Mouse (Mus musculus) kidney, adult 11 months (tissue): ENCODE results near the gene Fam25c.
"Not testable (repeated sequence)": the region's sequence is repeated elsewhere in the genome, so short reads cannot be mapped to it uniquely, and the experiment has no call there.

Experiments used
- DNase-seq: peaks from one replicate; pipeline ENCODE4 v3.0.0; 2022

Gene Fam25c

DNA sequence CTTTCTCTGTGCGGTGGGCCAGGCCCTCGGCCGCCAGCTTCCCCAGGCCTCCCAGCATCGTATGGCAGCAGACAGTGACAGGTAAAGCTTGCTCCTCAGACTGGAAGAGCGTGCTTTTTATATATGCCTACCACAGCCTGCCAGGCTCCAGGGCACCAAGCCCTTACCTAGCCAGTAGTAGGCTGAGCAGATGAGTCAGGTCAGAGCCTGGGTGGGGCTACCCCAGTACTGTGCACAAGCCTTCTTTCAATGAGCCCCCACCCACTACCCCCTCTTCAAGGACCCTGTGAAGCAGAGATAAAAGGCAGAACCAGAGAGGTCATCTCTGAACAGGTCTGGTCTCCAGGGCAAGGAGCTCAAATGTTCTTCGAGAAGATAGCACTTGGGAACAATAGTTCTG lies at the start of gene Fam25c:
Gene Fam25c, minus strand, starts transcription at position 133 of the 400 bp plus-strand sequence.
- no peak for DNase-seq

DNA sequence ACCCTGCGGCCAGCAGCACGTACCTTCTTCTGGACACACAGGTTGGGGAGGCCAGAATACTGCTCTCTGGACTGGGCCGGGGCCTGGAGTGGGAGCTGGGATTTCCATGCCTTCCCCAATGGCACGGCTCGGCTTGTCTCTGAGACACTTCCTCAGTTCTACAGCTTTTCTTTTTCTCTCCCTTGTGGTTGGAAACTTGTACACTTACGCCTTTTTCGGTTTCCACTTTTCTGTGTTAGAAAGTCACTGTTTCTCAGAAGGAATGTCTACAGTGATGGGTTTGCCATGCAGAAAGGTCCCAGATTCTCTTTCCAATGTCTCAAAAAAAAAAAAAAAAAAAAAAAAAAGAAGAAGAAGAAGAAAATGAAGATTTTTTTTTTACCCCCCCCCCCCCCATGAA lies 48.2 kb upstream of the Fam25c start:
- no peak for DNase-seq

DNA sequence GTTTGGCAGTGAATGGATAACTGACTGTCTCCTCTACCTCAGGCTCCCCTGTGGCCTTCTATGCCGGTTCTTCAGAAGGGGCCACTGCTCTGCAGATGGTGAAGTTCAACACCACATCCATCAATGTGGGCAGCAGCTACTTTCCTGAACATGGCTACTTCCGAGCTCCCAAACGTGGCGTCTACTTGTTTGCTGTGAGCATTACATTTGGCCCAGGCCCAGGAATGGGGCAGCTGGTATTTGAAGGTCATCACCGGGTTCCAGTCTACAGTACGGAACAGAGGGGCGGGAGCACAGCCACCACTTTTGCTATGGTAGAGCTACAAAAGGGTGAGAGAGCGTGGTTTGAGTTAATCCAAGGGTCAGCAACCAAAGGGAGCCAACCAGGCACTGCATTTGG lies 47.6 kb upstream of the Fam25c start:
- DNase-seq, result no peak

- peak; percentile 70 for DNase-seq
Measured at GRCm38 (mm10) chr14:34401135-34401534, 45.9 kb upstream of the Fam25c start.

DNA sequence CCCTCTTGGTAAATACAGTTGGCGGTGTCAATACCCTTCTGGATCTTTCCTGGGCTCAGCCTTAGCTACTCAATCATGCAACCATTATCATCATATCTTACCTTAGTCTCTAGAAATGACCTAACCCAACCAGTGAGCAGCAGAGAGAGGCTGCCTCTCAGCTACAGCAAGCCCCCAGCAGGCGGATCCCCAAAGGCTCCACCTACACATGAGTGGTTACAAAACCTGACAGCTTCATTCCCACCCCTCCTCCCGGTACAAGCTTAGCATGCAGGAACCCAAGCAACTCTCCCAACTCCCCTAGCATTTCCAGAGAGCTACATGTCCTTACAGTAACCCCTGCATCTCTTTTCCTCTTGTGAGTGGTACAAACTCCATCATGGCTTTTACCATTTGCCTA lies 44.8 kb upstream of the Fam25c start:
- DNase-seq, result no peak

GRCm38 (mm10) chr14:34399301-34399700 lies 44.1 kb upstream of the Fam25c start:
- DNase-seq, result no peak

GRCm38 (mm10) chr14:34398901-34399300 lies 43.7 kb upstream of the Fam25c start:
- no peak for DNase-seq

DNA sequence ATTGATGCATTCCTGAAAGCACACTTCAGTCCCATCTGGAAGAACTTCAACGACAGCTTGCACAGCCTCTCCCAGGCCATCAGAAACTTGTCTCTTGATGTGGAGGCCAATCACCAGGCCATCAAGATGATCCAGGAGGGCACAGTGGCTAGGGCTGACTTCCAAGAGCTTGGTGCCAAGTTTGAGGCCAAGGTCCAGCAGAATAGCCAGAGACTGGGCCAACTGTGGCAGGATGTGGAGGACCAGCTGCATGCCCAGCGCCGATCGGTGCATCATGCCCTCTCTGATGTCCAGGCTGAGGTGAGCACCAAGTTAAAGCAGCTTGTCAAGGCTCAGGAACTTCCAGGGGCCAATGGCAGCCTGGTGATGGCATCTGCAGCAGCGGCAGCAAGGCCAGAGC lies 42.6 kb upstream of the Fam25c start:
- peak; percentile 52 for DNase-seq

- no peak for DNase-seq
Measured at GRCm38 (mm10) chr14:34393295-34393694, 38.1 kb upstream of the Fam25c start.

DNA sequence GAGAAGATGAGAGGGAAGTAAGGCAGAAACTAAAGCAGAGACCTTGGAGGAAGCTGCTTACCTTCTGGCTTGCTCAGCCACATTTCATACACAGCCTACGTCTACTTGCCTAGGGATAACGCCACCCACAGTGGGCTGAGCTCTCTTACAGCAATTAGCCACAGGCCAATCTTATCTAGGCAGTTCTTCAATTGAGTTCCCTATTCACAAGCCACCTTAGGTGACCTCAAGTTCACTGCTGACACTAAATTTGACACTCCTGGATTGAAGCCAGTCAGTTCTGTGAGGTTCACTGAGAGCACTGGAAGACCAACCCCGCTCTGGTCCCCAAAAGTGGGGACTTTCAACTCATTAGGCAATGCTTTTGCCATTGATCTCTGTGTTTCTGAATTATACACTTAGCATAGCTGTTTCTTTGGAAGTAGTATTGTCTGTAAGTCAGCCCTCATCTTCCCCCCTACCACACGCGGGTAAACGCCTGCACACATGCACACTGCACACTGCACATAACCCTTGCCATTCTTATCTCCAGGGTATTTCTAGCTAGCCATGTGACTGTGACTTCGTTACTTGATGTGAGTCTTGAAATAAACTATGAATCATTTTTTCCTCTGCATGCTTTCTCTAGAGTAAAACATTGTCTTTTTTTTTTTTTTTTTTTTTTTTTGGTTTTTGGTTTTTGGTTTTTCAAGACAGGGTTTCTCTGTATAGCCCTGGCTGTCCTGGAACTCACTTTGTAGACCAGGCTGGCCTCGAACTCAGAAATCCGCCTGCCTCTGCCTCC lies 27.9 kb upstream of the Fam25c start:
- no peak for DNase-seq

DNA sequence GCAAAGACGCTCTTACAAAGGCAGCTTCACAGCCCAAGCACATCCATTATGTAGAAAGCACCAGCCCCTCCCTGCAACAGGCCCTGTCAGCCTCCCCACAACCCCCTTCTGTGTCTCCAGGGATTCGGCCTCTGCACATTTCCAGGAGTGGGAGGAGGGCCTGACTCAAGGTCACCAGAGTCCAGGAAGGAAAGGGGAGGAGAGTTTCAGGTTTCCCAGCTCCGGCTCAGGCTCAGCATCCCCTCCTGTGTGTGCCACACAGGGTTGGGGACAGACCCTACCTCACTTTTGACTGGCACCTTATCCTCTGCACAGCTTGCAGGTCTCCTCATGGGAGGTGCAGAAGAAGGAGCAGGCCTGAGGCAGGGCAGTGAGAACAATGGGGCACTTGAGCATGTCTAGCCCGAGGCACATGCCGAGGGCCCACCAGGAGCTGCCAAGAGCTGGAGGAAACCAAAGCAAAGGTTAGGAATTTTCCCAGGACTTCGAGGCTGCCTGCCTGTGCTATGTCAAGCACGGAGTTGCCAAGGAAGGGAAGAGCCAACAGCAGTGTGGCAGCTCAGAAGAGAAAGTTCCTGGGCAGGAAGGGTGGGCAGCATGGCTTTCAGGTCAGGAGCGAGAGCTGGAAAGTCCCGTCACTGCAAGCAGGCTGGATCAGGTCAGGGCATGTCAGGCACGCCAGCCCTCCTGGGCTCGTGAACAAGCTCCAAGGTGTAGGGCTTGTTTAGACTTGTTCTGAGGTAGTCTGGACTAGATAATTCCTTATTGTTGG lies 23.5 kb upstream of the Fam25c start:
- DNase-seq, result peak; percentile 72

DNA sequence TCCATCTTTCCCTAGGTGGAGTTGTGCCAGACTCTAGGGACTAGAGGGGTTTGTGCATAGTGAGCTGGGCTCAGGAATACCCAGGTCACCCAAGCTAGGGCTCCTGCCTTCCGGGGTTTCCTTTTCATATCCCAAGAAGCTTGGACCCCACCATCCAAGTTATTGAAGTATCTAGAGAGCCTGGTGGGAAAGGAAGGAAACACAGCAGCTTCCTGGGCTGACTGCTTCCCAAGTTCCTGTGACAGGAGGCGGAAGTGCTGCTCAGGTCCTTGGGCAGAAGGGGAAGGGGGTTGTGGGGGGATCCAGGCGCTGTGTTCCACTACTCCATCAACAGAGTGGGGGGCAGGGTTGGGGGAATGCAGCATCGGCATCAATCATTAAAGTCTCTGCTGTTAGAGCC lies 21.9 kb upstream of the Fam25c start:
- no peak for DNase-seq

DNA sequence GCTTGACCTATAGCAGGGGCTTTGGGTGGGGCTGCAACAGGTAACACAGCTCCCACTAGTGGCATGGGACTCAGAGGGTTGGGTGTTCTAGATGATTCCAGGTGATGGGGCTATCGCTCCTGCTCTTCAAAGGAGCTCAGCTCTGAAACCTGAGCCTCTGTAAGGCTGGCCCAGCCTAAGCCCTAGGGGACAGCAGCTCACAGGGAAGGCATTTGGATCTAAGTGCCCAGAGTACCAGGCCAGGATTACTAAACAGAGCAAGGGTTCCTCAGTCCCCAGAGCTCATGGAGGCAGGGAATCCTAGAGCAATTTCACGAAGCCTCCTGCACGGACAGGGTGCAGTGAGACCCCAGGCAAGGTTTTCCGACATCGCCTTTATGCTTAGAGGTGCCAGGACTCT lies 20.7 kb upstream of the Fam25c start:
- DNase-seq, result no peak

DNA sequence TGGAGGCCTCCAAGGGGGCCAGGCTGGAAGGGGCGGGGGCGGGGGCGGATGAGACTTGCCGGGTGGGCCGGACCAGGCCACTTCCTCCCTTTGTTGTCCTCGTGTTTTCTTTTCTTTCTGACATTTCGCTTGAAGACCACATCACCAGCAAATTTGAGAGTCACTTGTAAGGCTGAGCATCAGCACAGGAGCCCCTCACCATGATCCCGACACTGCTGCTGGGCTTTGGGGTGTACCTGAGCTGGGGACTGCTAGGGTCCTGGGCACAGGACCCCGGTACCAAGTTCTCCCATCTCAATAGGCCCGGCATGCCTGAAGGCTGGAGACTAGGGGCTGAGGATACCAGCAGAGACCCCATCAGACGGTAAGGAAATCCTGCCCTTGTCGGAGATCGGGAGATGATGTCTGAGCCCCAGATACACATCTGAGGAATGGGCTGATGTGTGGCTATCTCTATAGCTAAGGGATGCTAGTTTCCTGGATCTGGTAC lies 20.2 kb upstream of the Fam25c start, which contains the start of gene Mmrn2:
Gene Mmrn2, plus strand, starts transcription at position 51 of the 490 bp plus-strand sequence.
- DNase-seq, result no peak

- no peak for DNase-seq
Measured at GRCm38 (mm10) chr14:34374577-34374976, 19.3 kb upstream of the Fam25c start, which contains the start of gene Sncg. Sncg (minus strand) TSS chr14:34374789.

DNA sequence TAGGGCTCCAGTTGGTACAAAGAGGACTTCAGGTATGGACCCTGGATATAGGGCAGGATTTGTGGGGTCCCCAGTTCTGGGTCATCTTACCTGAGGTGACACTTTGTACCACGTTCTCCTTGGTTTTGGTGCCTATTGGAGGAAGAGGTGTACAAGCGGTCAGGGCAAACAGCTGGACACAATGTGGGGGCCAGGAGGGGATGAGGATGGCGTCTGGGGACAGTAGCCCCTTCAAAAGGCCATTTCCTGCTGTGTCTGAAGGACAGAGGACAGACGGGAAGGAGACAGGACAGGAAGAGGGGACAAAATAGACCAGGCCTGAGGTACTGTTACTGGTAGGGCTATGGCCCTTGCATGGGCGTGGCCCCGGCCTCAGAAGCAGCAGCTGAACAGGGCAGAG lies 18.3 kb upstream of the Fam25c start:
- DNase-seq, result no peak

- no peak for DNase-seq
Measured at GRCm38 (mm10) chr14:34372646-34373045, 17.4 kb upstream of the Fam25c start.

DNA sequence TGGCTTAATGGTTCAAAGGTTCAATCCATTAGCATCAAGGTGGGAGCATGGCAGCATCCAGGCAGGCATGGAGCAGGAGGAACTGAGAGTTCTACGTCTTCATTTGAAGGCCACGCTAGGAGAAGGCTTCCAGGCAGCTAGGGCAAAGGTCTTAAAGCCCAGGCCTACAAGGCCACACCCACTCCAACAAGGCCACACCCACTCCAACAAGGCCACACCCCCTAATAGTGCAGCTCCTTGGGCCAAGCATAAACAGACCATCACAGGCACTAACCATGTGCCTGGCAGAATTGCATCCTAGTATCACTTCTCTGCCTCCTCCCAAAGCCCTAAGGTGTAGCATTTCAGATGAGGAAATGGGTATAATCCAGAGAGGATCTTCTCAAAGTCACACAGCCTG lies 16.5 kb upstream of the Fam25c start:
- no peak for DNase-seq

DNA sequence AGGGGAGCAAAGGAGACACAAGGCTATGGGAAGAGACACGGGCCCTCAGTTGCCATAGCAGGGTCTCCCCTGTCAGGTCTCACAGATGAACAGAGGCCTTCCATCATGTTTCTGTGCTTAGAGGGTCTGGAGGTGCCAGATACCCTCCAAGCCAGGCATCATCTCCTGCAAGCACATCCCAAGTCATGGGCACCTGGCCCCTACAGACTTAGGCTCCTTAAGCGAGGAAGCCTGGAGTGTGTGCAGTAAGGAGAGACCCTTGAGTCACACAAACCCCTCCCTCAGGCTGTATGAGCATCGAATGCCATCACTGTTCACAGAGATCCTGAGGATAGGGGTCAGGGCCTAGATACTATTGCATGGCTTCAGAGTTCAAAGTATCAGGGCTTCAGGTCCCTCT lies 15.7 kb upstream of the Fam25c start:
- no peak for DNase-seq

DNA sequence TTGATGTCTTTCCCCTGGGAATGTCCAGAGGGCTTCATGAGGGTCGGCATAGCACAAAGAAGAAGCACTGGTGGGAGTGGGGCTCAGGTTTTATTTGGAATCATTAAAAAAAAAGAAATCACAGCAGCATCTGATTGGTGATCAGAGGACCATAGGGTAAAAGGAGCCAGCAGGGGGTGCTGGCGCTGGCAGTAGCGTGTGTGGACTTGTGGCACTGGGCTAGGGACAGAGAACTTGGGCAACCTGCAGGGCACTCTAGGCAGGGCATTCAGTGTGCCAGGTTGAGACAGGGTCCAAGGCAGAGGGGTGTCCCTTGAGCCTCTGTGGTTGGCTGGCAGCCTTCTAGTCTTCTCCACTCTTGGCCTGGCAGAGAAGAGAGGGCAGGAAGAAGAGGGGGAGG lies 15.0 kb upstream of the Fam25c start:
- no peak for DNase-seq

DNA sequence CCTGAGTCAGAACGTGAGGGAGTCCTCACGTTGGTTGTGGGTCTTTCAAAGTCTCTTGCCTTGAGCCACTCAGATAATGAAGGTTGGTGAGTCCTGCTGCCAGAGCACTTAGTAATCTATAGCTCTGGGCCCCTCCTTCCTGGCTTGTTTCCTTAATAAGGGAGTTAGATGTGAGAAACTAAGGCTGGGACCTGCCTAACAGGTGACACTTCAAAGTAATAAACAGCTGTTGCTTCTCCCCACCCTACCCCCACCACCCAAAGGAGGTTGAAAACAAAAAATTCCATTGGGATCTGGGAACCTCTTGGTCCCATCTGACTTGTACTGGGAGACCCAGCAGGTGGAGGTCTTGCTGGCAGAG lies 9.9 kb upstream of the Fam25c start:
- DNase-seq, result no peak

GRCm38 (mm10) chr14:34364254-34365146 lies 9.3 kb upstream of the Fam25c start:
- not testable (repeated sequence) for DNase-seq
